Mouse (Mus musculus): ENCODE results near the gene Gm14685. TPM values are rescaled to one million over a fixed set of nuclear protein-coding genes. Genes with fewer than 3 reads are reported as not detected.

Gm14685 gene
- 0.07 and 0.17 TPM in 2 replicates for polyA plus RNA-seq (2012; rRNA removed; ENCODE audit: low replicate concordance)

GRCm38 (mm10) chrX:73116747-73117146 lies at the start of gene Gm14685:
TSS of gene Gm14685 (plus strand) at chrX:73117047.

GRCm38 (mm10) chrX:73082267-73083055 lies 34.4 kb upstream of the Gm14685 start, which contains the start of gene Xlr4a:
TSS of gene Xlr4a (minus strand) at chrX:73082478.

GRCm38 (mm10) chrX:73096941-73097508 lies 19.8 kb upstream of the Gm14685 start, which contains the start of gene Xlr3a:
TSS of gene Xlr3a (minus strand) at chrX:73097095.

GRCm38 (mm10) chrX:73148496-73148895 lies 31.6 kb downstream of the Gm14685 start, which contains the start of gene Xlr5b:
TSS of gene Xlr5b (plus strand) at chrX:73148796.

GRCm38 (mm10) chrX:73149350-73149749 lies 32.5 kb downstream of the Gm14685 start, which contains the start of gene DXBay18:
TSS of gene DXBay18 (minus strand) at chrX:73149450.

GRCm38 (mm10) chrX:73176889-73177288 lies 60.0 kb downstream of the Gm14685 start, which contains the start of gene Spin2d:
TSS of gene Spin2d (minus strand) at chrX:73176989.

Other genes starting within 250 kb of the Gm14685 start
- 2.6 and 9.7 TPM in 2 replicates for gene Cetn2, start 198.6 kb upstream of the Gm14685 start, polyA plus RNA-seq (2012; rRNA removed; ENCODE audit: low replicate concordance)
- gene Nsdhl, start 198.5 kb upstream of the Gm14685 start, polyA plus RNA-seq (2012; rRNA removed; ENCODE audit: low replicate concordance) = 21.6 and 59.0 TPM in 2 replicates
- 4.6 and 10.3 TPM in 2 replicates for gene Zfp185, start 129.7 kb upstream of the Gm14685 start, polyA plus RNA-seq (2012; rRNA removed; ENCODE audit: low replicate concordance)
- gene Pnma5, start 79.9 kb upstream of the Gm14685 start, polyA plus RNA-seq (2012; rRNA removed; ENCODE audit: low replicate concordance) = not detected in 2 replicates
- 0.03 TPM in 1 of 2 replicates, not detected in the other for gene Pnma3, start 52.3 kb upstream of the Gm14685 start, polyA plus RNA-seq (2012; rRNA removed; ENCODE audit: low replicate concordance)
- gene Xlr4a, start 34.6 kb upstream of the Gm14685 start, polyA plus RNA-seq (2012; rRNA removed; ENCODE audit: low replicate concordance) = 0.19 and 0.62 TPM in 2 replicates
- 0.19 TPM in 1 of 2 replicates, not detected in the other for gene Xlr3a, start 20.0 kb upstream of the Gm14685 start, polyA plus RNA-seq (2012; rRNA removed; ENCODE audit: low replicate concordance)
- not detected in 2 replicates for gene Xlr5b, start 31.7 kb downstream of the Gm14685 start, polyA plus RNA-seq (2012; rRNA removed; ENCODE audit: low replicate concordance)
- not detected in 2 replicates for gene DXBay18, start 32.4 kb downstream of the Gm14685 start, polyA plus RNA-seq (2012; rRNA removed; ENCODE audit: low replicate concordance)
- not detected in 2 replicates for gene Spin2d, start 59.9 kb downstream of the Gm14685 start, polyA plus RNA-seq (2012; rRNA removed; ENCODE audit: low replicate concordance)
- gene Xlr3b, start 75.2 kb downstream of the Gm14685 start, polyA plus RNA-seq (2012; rRNA removed; ENCODE audit: low replicate concordance) = 0.75 and 3.2 TPM in 2 replicates
- gene Xlr4b, start 97.3 kb downstream of the Gm14685 start, polyA plus RNA-seq (2012; rRNA removed; ENCODE audit: low replicate concordance) = 1.4 and 2.4 TPM in 2 replicates
- 10.8 and 30.5 TPM in 2 replicates for gene F8a, start 111.2 kb downstream of the Gm14685 start, polyA plus RNA-seq (2012; rRNA removed; ENCODE audit: low replicate concordance)
- gene Xlr4c, start 126.1 kb downstream of the Gm14685 start, polyA plus RNA-seq (2012; rRNA removed; ENCODE audit: low replicate concordance) = 0.72 and 1.3 TPM in 2 replicates
- 0.13 TPM in 1 of 2 replicates, not detected in the other for gene Xlr3c, start 148.3 kb downstream of the Gm14685 start, polyA plus RNA-seq (2012; rRNA removed; ENCODE audit: low replicate concordance)
- gene Xlr5a, start 175.9 kb downstream of the Gm14685 start, polyA plus RNA-seq (2012; rRNA removed; ENCODE audit: low replicate concordance) = not detected in 2 replicates
- gene Xlr5c, start 175.9 kb downstream of the Gm14685 start, polyA plus RNA-seq (2012; rRNA removed; ENCODE audit: low replicate concordance) = 0.17 and 0.26 TPM in 2 replicates
- gene Gm45015, start 219.8 kb downstream of the Gm14685 start, polyA plus RNA-seq (2012; rRNA removed; ENCODE audit: low replicate concordance) = 0.09 TPM in 1 of 2 replicates, not detected in the other
- 15.9 and 24.5 TPM in 2 replicates for gene Zfp275, start 225.6 kb downstream of the Gm14685 start, polyA plus RNA-seq (2012; rRNA removed; ENCODE audit: low replicate concordance)